Mouse (Mus musculus) bone marrow macrophage, adult 2 months (primary cell): ENCODE data around the gene Vat1l.

Experiments
- CTCF ChIP-seq: IDR thresholded peaks from 2 replicates; pipeline ENCODE4 v1.5.1; 2012; ENCODE audit warnings: low read depth, mild to moderate bottlenecking, low read length, moderate library complexity
- POLR2A ChIP-seq: IDR thresholded peaks from 2 replicates; pipeline ENCODE4 v1.6.1; 2012; ENCODE audit warnings: mild to moderate bottlenecking, low read depth, low read length, borderline replicate concordance

GRCm38 (mm10) chr8:114300072-114300471, 94.7 kb downstream of the Vat1l start:
- TF ChIP-seq CTCF (no peak), POLR2A (no peak)
